Mouse (Mus musculus) left cerebral cortex, postnatal 36 days (tissue): Measurements from ENCODE around the gene Olfr522. TPM values are rescaled to one million over a fixed set of nuclear protein-coding genes. Genes with fewer than 3 reads are reported as not detected.

Source experiments
- DNase-seq, 2 experiments: peaks; one replicate each; pipeline ENCODE4 v3.0.0; 2021 to 2022; ENCODE audit warnings: low spot score in 2 of 2, mixed read lengths in 1 of 2
- intact Hi-C: fragments of 180-260 bp; cut with DNase I; formaldehyde crosslinking; loops from one replicate; pipeline ENCODE4 v1.15.1; 2025
- total RNA-seq, 2 experiments: library from RNA; stranded (reverse); gene quantifications; 2 replicates each; pipeline ENCODE4 v1.2.3; 2021

Olfr522 gene
- not detected for total RNA-seq

GRCm38 (mm10) chr7:140164664-140165063, at the start of gene Olfr522:
Olfr522 (minus strand) TSS chr7:140164764.
- intact Hi-C loops, result no loop called here
- no peak for DNase-seq

GRCm38 (mm10) chr7:140213841-140214240, 49.3 kb upstream of the Olfr522 start:
- DNase-seq, result no peak
- intact Hi-C loops, result no loop called here

GRCm38 (mm10) chr7:140208677-140209076, 44.1 kb upstream of the Olfr522 start:
- no peak for DNase-seq
- intact Hi-C loops, result no loop called here

GRCm38 (mm10) chr7:140208153-140208552, 43.6 kb upstream of the Olfr522 start:
- no peak for DNase-seq
- intact Hi-C loops, result no loop called here

GRCm38 (mm10) chr7:140206904-140207303, 42.3 kb upstream of the Olfr522 start:
- intact Hi-C loops, result no loop called here
- no peak for DNase-seq

GRCm38 (mm10) chr7:140205864-140206263, 41.3 kb upstream of the Olfr522 start, which contains the start of gene Olfr524:
Olfr524 (minus strand) TSS chr7:140205964.
- DNase-seq, result no peak
- intact Hi-C loops, result no loop called here

GRCm38 (mm10) chr7:140201090-140201489, 36.5 kb upstream of the Olfr522 start:
- no peak for DNase-seq
- intact Hi-C loops, result no loop called here

GRCm38 (mm10) chr7:140196002-140196401, 31.4 kb upstream of the Olfr522 start:
- intact Hi-C loops, result loop anchor here (10.0 kb wide), 1 partner anchor 279 kb away; no protein-coding TSS in a partner anchor
- DNase-seq, result no peak

GRCm38 (mm10) chr7:140194031-140194430, 29.5 kb upstream of the Olfr522 start:
- no peak for DNase-seq
- intact Hi-C loops, result loop anchor here (10.0 kb wide), 1 partner anchor 281 kb away; no protein-coding TSS in a partner anchor

- intact Hi-C loops, result loop anchor here (10.0 kb wide), 1 partner anchor 282 kb away; no protein-coding TSS in a partner anchor
- no peak for DNase-seq
Observed at GRCm38 (mm10) chr7:140192851-140193250, 28.3 kb upstream of the Olfr522 start.

- DNase-seq, result no peak
- intact Hi-C loops, result loop anchor here (10.0 kb wide), 1 partner anchor 282 kb away; no protein-coding TSS in a partner anchor
Observed at GRCm38 (mm10) chr7:140192445-140192844, 27.9 kb upstream of the Olfr522 start.

- intact Hi-C loops, result loop anchor here (10.0 kb wide), 1 partner anchor 284 kb away; no protein-coding TSS in a partner anchor
- DNase-seq, result no peak
Observed at GRCm38 (mm10) chr7:140190435-140190834, 25.9 kb upstream of the Olfr522 start.

- peak; percentile 9 to 18 for DNase-seq
- intact Hi-C loops, result no loop called here
Observed at GRCm38 (mm10) chr7:140188391-140189328, 24.1 kb upstream of the Olfr522 start.

- intact Hi-C loops, result no loop called here
- DNase-seq, result peak; percentile 19 to 24
Observed at GRCm38 (mm10) chr7:140187721-140188390, 23.3 kb upstream of the Olfr522 start.

GRCm38 (mm10) chr7:140186646-140187620, 22.4 kb upstream of the Olfr522 start:
- intact Hi-C loops, result no loop called here
- peak; percentile 30 to 31 for DNase-seq

GRCm38 (mm10) chr7:140184206-140184605, 19.6 kb upstream of the Olfr522 start:
- intact Hi-C loops, result no loop called here
- no peak for DNase-seq

- no peak for DNase-seq
- intact Hi-C loops, result no loop called here
Observed at GRCm38 (mm10) chr7:140180692-140181091, 16.1 kb upstream of the Olfr522 start.

- intact Hi-C loops, result no loop called here
- DNase-seq, result no peak
Observed at GRCm38 (mm10) chr7:140179176-140179575, 14.6 kb upstream of the Olfr522 start.

- intact Hi-C loops, result no loop called here
- no peak for DNase-seq
Observed at GRCm38 (mm10) chr7:140172936-140173335, 8.4 kb upstream of the Olfr522 start, which contains the start of gene Olfr523. Olfr523 (plus strand) TSS chr7:140173217.
